Mouse (Mus musculus) G1E (cell line): ENCODE data around the gene Btf3.
A peak's percentile ranks its signal among the peaks of the same experiment; 100 is the strongest.

Experiments used
- CTCF ChIP-seq: IDR thresholded peaks from 2 replicates; pipeline ENCODE4 v1.5.1; 2012; ENCODE audit warnings: low read depth, low read length, inconsistent platforms, mixed read lengths
- GATA1 ChIP-seq: IDR thresholded peaks from 2 replicates; pipeline ENCODE4 v1.6.1; 2012; ENCODE audit warnings: borderline replicate concordance, low read length, inconsistent platforms, mixed read lengths
- GATA2 ChIP-seq: IDR thresholded peaks from 2 replicates; pipeline ENCODE4 v1.6.1; 2012; ENCODE audit warnings: low read depth, low read length, inconsistent platforms, borderline replicate concordance

- TF ChIP-seq CTCF (0 out of 2 replicates have a peak, but pooled peaks have one; percentile 8), GATA1 (no peak), GATA2 (no peak)
Observed at GRCm38 (mm10) chr13:98297883-98298482, 18.8 kb downstream of the Btf3 start.
